Mouse (Mus musculus) left cerebral cortex, postnatal 14 days (tissue): ENCODE results near the gene Exosc3. TPM values are rescaled to one million over a fixed set of nuclear protein-coding genes. Genes with fewer than 3 reads are reported as not detected.
"Not testable (repeated sequence)": the region's sequence is repeated elsewhere in the genome, so short reads cannot be mapped to it uniquely, and the experiment has no call there.

Experiments
- DNase-seq, 2 experiments: peaks; one replicate each; pipeline ENCODE4 v3.0.0; 2021 to 2022; ENCODE audit warnings: low spot score in 2 of 2, mixed read lengths in 1 of 2
- intact Hi-C: fragments of 180-260 bp; cut with DNase I; formaldehyde crosslinking; loops from one replicate; pipeline ENCODE4 v1.15.1; 2025
- long read RNA-seq, 2 experiments: library from polyadenylated mRNA; stranded (forward); transcript quantifications; one replicate each; pipeline ENCODE4 v2.0.0; 2021
- total RNA-seq, 2 experiments: library from RNA; stranded (reverse); gene quantifications; 2 replicates each; pipeline ENCODE4 v1.2.3; 2021

Gene Exosc3
- total RNA-seq: 10 to 100 TPM in 1 of 2 experiments, 1 to 10 TPM in 1; 9.8 to 11.4 TPM
- long read RNA-seq, experiment 1, transcript Exosc3-201 (4 exons, 1,077 nt): major isoform, 12 of 13 reads
- long read RNA-seq, experiment 1, partial matches to known transcripts: 0 of 13 reads
- long read RNA-seq, experiment 1, other reads (novel, unspliced or antisense): 1 of 13 reads
- long read RNA-seq, experiment 2, transcript Exosc3-201 (4 exons, 1,077 nt): major isoform, 10 of 18 reads
- long read RNA-seq, experiment 2, partial matches to known transcripts: 0 of 18 reads
- long read RNA-seq, experiment 2, other reads (novel, unspliced or antisense): 6 of 18 reads

- peak; percentile 25 to 39 for DNase-seq
- intact Hi-C loops: loop anchor here (2.0 kb wide), 1 partner anchor 22 kb away; no protein-coding TSS in a partner anchor
These were observed at the start of gene Exosc3 for GRCm38 (mm10) chr4:45342286-45343155. Exosc3 (minus strand) TSS chr4:45342732.

GRCm38 (mm10) chr4:45392099-45392498 lies 49.6 kb upstream of the Exosc3 start:
- DNase-seq: no peak
- intact Hi-C loops: no loop called here

- DNase-seq, intact Hi-C loops: not testable (repeated sequence)
These were observed 44.8 kb upstream of the Exosc3 start for GRCm38 (mm10) chr4:45387296-45387695.

- intact Hi-C loops, DNase-seq: not testable (repeated sequence)
These were observed 39.6 kb upstream of the Exosc3 start for GRCm38 (mm10) chr4:45382133-45382532.

- DNase-seq, intact Hi-C loops: not testable (repeated sequence)
These were observed 38.5 kb upstream of the Exosc3 start for GRCm38 (mm10) chr4:45380903-45381580.

GRCm38 (mm10) chr4:45376573-45376972 lies 34.0 kb upstream of the Exosc3 start:
- no peak for DNase-seq
- intact Hi-C loops: no loop called here

GRCm38 (mm10) chr4:45374879-45375278 lies 32.3 kb upstream of the Exosc3 start:
- no peak for DNase-seq
- intact Hi-C loops: no loop called here

GRCm38 (mm10) chr4:45371261-45371660 lies 28.7 kb upstream of the Exosc3 start:
- intact Hi-C loops: no loop called here
- no peak for DNase-seq

- DNase-seq: no peak
- intact Hi-C loops: no loop called here
These were observed 14.1 kb upstream of the Exosc3 start for GRCm38 (mm10) chr4:45356653-45357052.

- intact Hi-C loops: loop anchor here (2.0 kb wide), 1 partner anchor 21 kb away; no protein-coding TSS in a partner anchor
- DNase-seq: peak; percentile 93
These were observed 773 bp downstream of the Exosc3 start, which contains the start of gene Dcaf10 for GRCm38 (mm10) chr4:45341669-45342249. Dcaf10 (plus strand) TSS chr4:45342101.

- intact Hi-C loops: no loop called here
- no peak for DNase-seq
These were observed 1.3 kb downstream of the Exosc3 start for GRCm38 (mm10) chr4:45341226-45341625.

- no peak for DNase-seq
- intact Hi-C loops: no loop called here
These were observed 10.1 kb downstream of the Exosc3 start for GRCm38 (mm10) chr4:45332466-45332865.

- intact Hi-C loops: no loop called here
- no peak for DNase-seq
These were observed 11.4 kb downstream of the Exosc3 start for GRCm38 (mm10) chr4:45331139-45331538.

- peak; percentile 83 to 88 for DNase-seq
- intact Hi-C loops: loop anchor here (2.0 kb wide), 1 partner anchor 23 kb away; the partner anchor contains the start of genes Dcaf10 and Exosc3
These were observed 22.2 kb downstream of the Exosc3 start for GRCm38 (mm10) chr4:45320159-45320816.

- no peak for DNase-seq
- intact Hi-C loops: no loop called here
These were observed 31.5 kb downstream of the Exosc3 start for GRCm38 (mm10) chr4:45311056-45311455.

GRCm38 (mm10) chr4:45308606-45309005 lies 33.9 kb downstream of the Exosc3 start:
- intact Hi-C loops: no loop called here
- no peak for DNase-seq

GRCm38 (mm10) chr4:45308046-45308445 lies 34.5 kb downstream of the Exosc3 start:
- peak in 1 of 2 experiments; percentile 18 for DNase-seq
- intact Hi-C loops: no loop called here

- DNase-seq: no peak
- intact Hi-C loops: no loop called here
These were observed 37.0 kb downstream of the Exosc3 start for GRCm38 (mm10) chr4:45305536-45305935.
